Mouse (Mus musculus) myocyte (in vitro differentiated cells): ENCODE measurements around the gene Ppp1r36.

Source experiments
- CEBPB ChIP-seq: IDR thresholded peaks from 2 replicates; pipeline ENCODE4 v1.6.1; 2011; ENCODE audit warnings: mild to moderate bottlenecking, moderate library complexity; ENCODE audit not compliant: poor library complexity, insufficient read depth, severe bottlenecking
- POLR2AphosphoS2 ChIP-seq: IDR thresholded peaks from one replicate; pipeline ENCODE4 v1.6.1; 2011; ENCODE audit warnings: low read depth, control low read depth; ENCODE audit not compliant: insufficient read length
- REST ChIP-seq: IDR thresholded peaks from one replicate; pipeline ENCODE4 v1.6.1; 2011; ENCODE audit warnings: mild to moderate bottlenecking, control low read depth, moderate library complexity; ENCODE audit not compliant: insufficient read depth, insufficient read length

GRCm38 (mm10) chr12:76435084-76435483 is 17.7 kb downstream of the Ppp1r36 start:
- TF ChIP-seq CEBPB (no peak), POLR2AphosphoS2 (no peak), REST (no peak)
